Mouse (Mus musculus): ENCODE measurements at regions not wholly inside any gene's neighbourhood (a gene's known extent, or its start where the extent isn't known, plus 50 kb on each side); places are given as distances from the start of the nearest gene placed in this dataset.

- H3K4me1 ChIP-seq (replicated peaks; ENCODE audit: control insufficient read depth, insufficient read depth): no peaks in the 10 kb centered on the region
- ATAC-seq (ENCODE audit: low FRiP score, low TSS enrichment) (no peak), DNase-seq (ENCODE audit: low spot score) (no peak)
- H3K4me3 ChIP-seq (ENCODE audit: low read depth, low read length): no peak overlapping the region
- H3K27me3 ChIP-seq (ENCODE audit: control insufficient read depth, insufficient read depth, low read length): no peaks in the 10 kb centered on the region
- H3K27ac ChIP-seq (replicated peaks): no peak overlapping the region
- WGBS: 34% methylated on average over 7 of the region's 7 CpGs
- H3K9me3 ChIP-seq (ENCODE audit: control insufficient read depth, low read length): no peaks in the 10 kb centered on the region
- no peak overlapping the region for H3K9ac ChIP-seq (ENCODE audit: low read length)
- no peak overlapping the region for H3K4me2 ChIP-seq (replicated peaks; ENCODE audit: low read depth)
- TF ChIP-seq EP300 (optimal IDR thresholded peaks at IDR 0.05) (no peak), CTCF (IDR thresholded peaks at IDR 0.05; ENCODE audit: low read depth) (no peak)
- H3K36me3 ChIP-seq (ENCODE audit: control insufficient read depth, insufficient read depth, low read length): no peaks in the 10 kb centered on the region
Measured at GRCm38 (mm10) chr6:127365246-127365645, 81.4 kb upstream of the Parp11 start.

- DNase-seq (ENCODE audit: low spot score) (no peak), ATAC-seq (ENCODE audit: low FRiP score, low TSS enrichment) (no peak)
- Histone ChIP-seq H3K9me3 (ENCODE audit: control insufficient read depth, low read length) (no peaks in the 10 kb centered on the region), H3K4me3 (ENCODE audit: low read depth, low read length) (no peak overlapping the region), H3K27me3 (ENCODE audit: control insufficient read depth, insufficient read depth, low read length) (no peaks in the 10 kb centered on the region), H3K4me1 (replicated peaks; ENCODE audit: control insufficient read depth, insufficient read depth) (no peaks in the 10 kb centered on the region), H3K36me3 (ENCODE audit: control insufficient read depth, insufficient read depth, low read length) (no peaks in the 10 kb centered on the region), H3K9ac (ENCODE audit: low read length) (no peak overlapping the region), H3K4me2 (replicated peaks; ENCODE audit: low read depth) (no peak overlapping the region), H3K27ac (replicated peaks) (no peak overlapping the region)
- TF ChIP-seq CTCF (IDR thresholded peaks at IDR 0.05; ENCODE audit: low read depth) (no peak), EP300 (optimal IDR thresholded peaks at IDR 0.05) (no peak)
- 40% methylated on average over 2 of the region's 2 CpGs for WGBS
Measured at GRCm38 (mm10) chr6:127365651-127366050, 81.0 kb upstream of the Parp11 start.

GRCm38 (mm10) chr6:127373052-127373451 is 73.6 kb upstream of the Parp11 start:
- H3K4me2 ChIP-seq (replicated peaks; ENCODE audit: low read depth): no peak overlapping the region
- TF ChIP-seq CTCF (IDR thresholded peaks at IDR 0.05; ENCODE audit: low read depth) (no peak), EP300 (optimal IDR thresholded peaks at IDR 0.05) (no peak)
- WGBS: 84% methylated on average over 5 of the region's 5 CpGs
- no peak for ATAC-seq (ENCODE audit: low FRiP score, low TSS enrichment)
- DNase-seq (ENCODE audit: low spot score): no peak
- no peaks in the 10 kb centered on the region for H3K9me3 ChIP-seq (ENCODE audit: control insufficient read depth, low read length)
- H3K4me3 ChIP-seq (ENCODE audit: low read depth, low read length): no peak overlapping the region
- H3K27ac ChIP-seq (replicated peaks): no peak overlapping the region
- H3K36me3 ChIP-seq (ENCODE audit: control insufficient read depth, insufficient read depth, low read length): no peaks in the 10 kb centered on the region
- H3K9ac ChIP-seq (ENCODE audit: low read length): no peak overlapping the region
- H3K4me1 ChIP-seq (replicated peaks; ENCODE audit: control insufficient read depth, insufficient read depth): 0 out of 2 replicates have a peak, but pooled peaks cover 2% of the 10 kb centered on the region
- H3K27me3 ChIP-seq (ENCODE audit: control insufficient read depth, insufficient read depth, low read length): no peaks in the 10 kb centered on the region

- 84% methylated on average over 13 of the region's 13 CpGs for WGBS
- no peaks in the 10 kb centered on the region for H3K9me3 ChIP-seq (ENCODE audit: control insufficient read depth, low read length)
- no peaks in the 10 kb centered on the region for H3K27me3 ChIP-seq (ENCODE audit: control insufficient read depth, insufficient read depth, low read length)
- ATAC-seq (ENCODE audit: low FRiP score, low TSS enrichment) (no peak), DNase-seq (ENCODE audit: low spot score) (no peak)
- 0 out of 2 replicates have a peak, but pooled peaks cover 2% of the 10 kb centered on the region for H3K4me1 ChIP-seq (replicated peaks; ENCODE audit: control insufficient read depth, insufficient read depth)
- no peaks in the 10 kb centered on the region for H3K36me3 ChIP-seq (ENCODE audit: control insufficient read depth, insufficient read depth, low read length)
- no peak for TF ChIP-seq EP300 (optimal IDR thresholded peaks at IDR 0.05)
- peak; percentile 44 for TF ChIP-seq CTCF (IDR thresholded peaks at IDR 0.05; ENCODE audit: low read depth)
- no peak overlapping the region for H3K4me2 ChIP-seq (replicated peaks; ENCODE audit: low read depth)
- no peak overlapping the region for H3K9ac ChIP-seq (ENCODE audit: low read length)
- H3K27ac ChIP-seq (replicated peaks): no peak overlapping the region
- H3K4me3 ChIP-seq (ENCODE audit: low read depth, low read length): no peak overlapping the region
Measured at GRCm38 (mm10) chr6:127373797-127374463, 72.7 kb upstream of the Parp11 start.

GRCm38 (mm10) chr6:127374464-127375143 is 72.0 kb upstream of the Parp11 start:
- Histone ChIP-seq H3K27ac (replicated peaks) (no peak overlapping the region), H3K9me3 (ENCODE audit: control insufficient read depth, low read length) (no peaks in the 10 kb centered on the region), H3K27me3 (ENCODE audit: control insufficient read depth, insufficient read depth, low read length) (no peaks in the 10 kb centered on the region), H3K9ac (ENCODE audit: low read length) (no peak overlapping the region), H3K4me1 (replicated peaks; ENCODE audit: control insufficient read depth, insufficient read depth) (0 out of 2 replicates have a peak, but pooled peaks cover 2% of the 10 kb centered on the region), H3K4me2 (replicated peaks; ENCODE audit: low read depth) (no peak overlapping the region), H3K4me3 (ENCODE audit: low read depth, low read length) (no peak overlapping the region), H3K36me3 (ENCODE audit: control insufficient read depth, insufficient read depth, low read length) (no peaks in the 10 kb centered on the region)
- DNase-seq (ENCODE audit: low spot score) (no peak), ATAC-seq (ENCODE audit: low FRiP score, low TSS enrichment) (0 out of 2 replicates have a peak, but pooled peaks have one; percentile 57)
- 31% methylated on average over 12 of the region's 12 CpGs for WGBS
- TF ChIP-seq EP300 (optimal IDR thresholded peaks at IDR 0.05) (no peak), CTCF (IDR thresholded peaks at IDR 0.05; ENCODE audit: low read depth) (no peak)

GRCm38 (mm10) chr6:127375144-127375529 is 71.5 kb upstream of the Parp11 start:
- Histone ChIP-seq H3K27me3 (ENCODE audit: control insufficient read depth, insufficient read depth, low read length) (no peaks in the 10 kb centered on the region), H3K4me2 (replicated peaks; ENCODE audit: low read depth) (no peak overlapping the region), H3K4me1 (replicated peaks; ENCODE audit: control insufficient read depth, insufficient read depth) (0 out of 2 replicates have a peak, but pooled peaks cover 2% of the 10 kb centered on the region), H3K4me3 (ENCODE audit: low read depth, low read length) (no peak overlapping the region), H3K27ac (replicated peaks) (no peak overlapping the region), H3K36me3 (ENCODE audit: control insufficient read depth, insufficient read depth, low read length) (no peaks in the 10 kb centered on the region), H3K9ac (ENCODE audit: low read length) (no peak overlapping the region), H3K9me3 (ENCODE audit: control insufficient read depth, low read length) (no peaks in the 10 kb centered on the region)
- no peak for ATAC-seq (ENCODE audit: low FRiP score, low TSS enrichment)
- 83% methylated on average over 2 of the region's 2 CpGs for WGBS
- TF ChIP-seq CTCF (IDR thresholded peaks at IDR 0.05; ENCODE audit: low read depth) (no peak), EP300 (optimal IDR thresholded peaks at IDR 0.05) (no peak)
- DNase-seq (ENCODE audit: low spot score): no peak

All from stomach, postnatal 0 days (tissue).